Mouse (Mus musculus) olfactory bulb, adult 2 months (tissue): ENCODE measurements around the gene Erp44.

ENCODE experiments used
- CTCF ChIP-seq: fragments of 200-500 bp; IDR thresholded peaks from 2 replicates; pipeline ENCODE4 v1.5.1; 2012; ENCODE audit warnings: low read depth, mild to moderate bottlenecking, low read length, moderate library complexity; ENCODE audit not compliant: insufficient read depth
- POLR2A ChIP-seq: fragments of 200-500 bp; IDR thresholded peaks from 2 replicates; pipeline ENCODE4 v1.6.1; 2012; ENCODE audit warnings: mild to moderate bottlenecking, low read depth, low read length, moderate library complexity; ENCODE audit not compliant: insufficient read depth

DNA sequence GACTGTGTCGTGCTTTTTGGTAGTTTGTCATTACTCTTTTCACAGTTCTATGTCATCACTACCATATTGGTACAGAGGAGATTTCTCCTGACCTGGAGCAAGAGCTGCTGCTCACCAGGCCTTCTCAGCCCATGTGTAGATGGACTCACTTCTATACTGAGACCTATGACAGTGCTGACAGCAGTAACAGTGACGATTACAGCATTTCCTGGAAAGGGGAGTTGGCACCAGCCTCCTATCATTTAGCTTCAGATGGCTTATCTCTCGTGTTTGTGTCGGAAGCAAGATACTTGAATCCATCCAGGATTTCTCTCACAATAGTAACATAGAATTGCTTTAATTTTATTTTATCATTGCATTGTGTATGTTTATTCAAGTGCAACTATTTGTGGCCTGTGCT, 119.0 kb downstream of the Erp44 start:
- TF ChIP-seq POLR2A (no peak), CTCF (no peak)
